Mouse (Mus musculus) erythroblast, embryonic 14.5 days (primary cell): ENCODE data around the gene Timm13.

Experiments used
- GATA1 ChIP-seq: IDR thresholded peaks from 2 replicates; pipeline ENCODE4 v1.6.1; 2012; ENCODE audit warnings: low read length, inconsistent platforms, mixed read lengths
- TAL1 ChIP-seq: IDR thresholded peaks from 3 replicates; pipeline ENCODE4 v1.6.1; 2012; ENCODE audit warnings: low read length, inconsistent platforms, mixed read lengths

GRCm38 (mm10) chr10:80871581-80871980 lies 29.2 kb downstream of the Timm13 start, which contains the start of gene Tmprss9:
- TF ChIP-seq GATA1 (no peak), TAL1 (no peak)
